Mouse (Mus musculus) CH12.LX (cell line): Measurements from ENCODE around the gene Hnrnpu. TPM values are rescaled to one million over a fixed set of nuclear protein-coding genes. Genes with fewer than 3 reads are reported as not detected.

Source experiments
- DNase-seq: peaks from one replicate; pipeline ENCODE4 v3.0.0-alpha.2; 2013; ENCODE audit errors: extremely low read depth
- H3K27ac ChIP-seq: 2 replicates; pipeline ENCODE4 v1.5.1; 2012; ENCODE audit warnings: low read depth, mild to moderate bottlenecking, control low read depth, moderate library complexity; ENCODE audit not compliant: insufficient read depth
- H3K27me3 ChIP-seq: replicated peaks from 2 replicates; pipeline ENCODE3; 2012; ENCODE audit warnings: inconsistent platforms
- H3K36me3 ChIP-seq, 2 experiments: replicated peaks in 1 of 2; 2 replicates each; pipeline versions ENCODE3 to v1.6.1; 2012; ENCODE audit warnings: inconsistent platforms in 1 of 2, low read length in 1 of 2, mild to moderate bottlenecking in 1 of 2, mixed read lengths in 1 of 2, moderate library complexity in 1 of 2; ENCODE audit not compliant: control insufficient read depth in 1 of 2, insufficient read depth in 1 of 2
- H3K4me1 ChIP-seq, 2 experiments: 2 replicates each; pipeline ENCODE4 v1.6.1; 2012; ENCODE audit warnings: inconsistent platforms in 1 of 2, moderate library complexity in 1 of 2; ENCODE audit not compliant: insufficient read depth in 2 of 2, control insufficient read depth in 1 of 2
- H3K4me2 ChIP-seq: 2 replicates; pipeline ENCODE4 v1.6.1; 2012; ENCODE audit warnings: low read depth, mild to moderate bottlenecking, control low read depth; ENCODE audit not compliant: poor library complexity, insufficient read depth, severe bottlenecking
- H3K4me3 ChIP-seq, 3 experiments: fragments of 150-350 bp in 1 of 3; sonication (generic) in 1 of 3; replicated peaks in 1 of 3; 2 replicates each; pipeline versions ENCODE3 to v1.5.1; 2011 to 2012; ENCODE audit warnings: low read depth in 2 of 3, low read length in 2 of 3, mild to moderate bottlenecking in 2 of 3, moderate library complexity in 2 of 3, control low read depth in 1 of 3, improper control_type of control experiment in 1 of 3, inconsistent platforms in 1 of 3, mixed read lengths in 1 of 3; ENCODE audit not compliant: poor library complexity in 1 of 3
- H3K79me2 ChIP-seq: replicated peaks from 2 replicates; pipeline ENCODE4 v1.6.1; 2012; ENCODE audit warnings: mild to moderate bottlenecking, moderate library complexity; ENCODE audit not compliant: control insufficient read depth, poor library complexity, insufficient read depth, severe bottlenecking; ENCODE audit errors: extremely low read depth
- H3K9ac ChIP-seq: 2 replicates; pipeline ENCODE4 v1.6.1; 2012; ENCODE audit warnings: low read depth, mild to moderate bottlenecking, control low read depth, moderate library complexity; ENCODE audit not compliant: insufficient read depth
- H3K9me3 ChIP-seq: replicated peaks from 2 replicates; pipeline ENCODE3; 2012; ENCODE audit warnings: low read length, inconsistent platforms, mixed read lengths
- BHLHE40 ChIP-seq: IDR thresholded peaks from 2 replicates; pipeline ENCODE4 v1.6.1; 2011; ENCODE audit warnings: mild to moderate bottlenecking, low read depth, low read length, improper control_type of control experiment
- CHD1 ChIP-seq: IDR thresholded peaks from 2 replicates; pipeline ENCODE4 v1.6.1; 2012; ENCODE audit warnings: low read depth, low read length, improper control_type of control experiment, inconsistent platforms
- CHD2 ChIP-seq: IDR thresholded peaks from 2 replicates; pipeline ENCODE4 v1.6.1; 2011; ENCODE audit warnings: low read length, improper control_type of control experiment
- CTCF ChIP-seq, 2 experiments: IDR thresholded peaks in 1 of 2; conservative IDR thresholded peaks in 1 of 2; 2 replicates each; pipeline ENCODE4 v1.5.1; 2011 to 2012; ENCODE audit warnings: low read depth in 2 of 2, low read length in 2 of 2, improper control_type of control experiment in 1 of 2, inconsistent platforms in 1 of 2, mild to moderate bottlenecking in 1 of 2, moderate library complexity in 1 of 2
- ETS1 ChIP-seq: conservative IDR thresholded peaks from 2 replicates; pipeline ENCODE4 v1.6.1; 2012; ENCODE audit warnings: low read depth, mild to moderate bottlenecking, inconsistent platforms, low read length, improper control_type of control experiment, moderate library complexity
- GABPA ChIP-seq: IDR thresholded peaks from 2 replicates; pipeline ENCODE4 v1.6.1; 2012; ENCODE audit warnings: low read depth, low read length, improper control_type of control experiment, inconsistent platforms; ENCODE audit not compliant: insufficient replicate concordance
- JUND ChIP-seq: conservative IDR thresholded peaks from 2 replicates; pipeline ENCODE4 v1.6.1; 2011; ENCODE audit warnings: low read depth, low read length, improper control_type of control experiment
- KAT2A ChIP-seq: IDR thresholded peaks from 2 replicates; pipeline ENCODE4 v1.6.1; 2012; ENCODE audit warnings: low read length, improper control_type of control experiment, inconsistent platforms; ENCODE audit not compliant: insufficient replicate concordance
- MAFK ChIP-seq: IDR thresholded peaks from 2 replicates; pipeline ENCODE4 v1.6.1; 2011; ENCODE audit warnings: low read length, improper control_type of control experiment; ENCODE audit not compliant: insufficient replicate concordance
- MXI1 ChIP-seq: IDR thresholded peaks from 2 replicates; pipeline ENCODE4 v1.6.1; 2011; ENCODE audit warnings: mild to moderate bottlenecking, low read depth, low read length, improper control_type of control experiment
- MYC ChIP-seq: IDR thresholded peaks from 2 replicates; pipeline ENCODE4 v1.6.1; 2011; ENCODE audit warnings: low read depth, mild to moderate bottlenecking, improper control_type of control experiment, low read length
- NELFE ChIP-seq: IDR thresholded peaks from 2 replicates; pipeline ENCODE4 v1.6.1; 2011; ENCODE audit warnings: low read depth, low read length, improper control_type of control experiment
- NRF1 ChIP-seq: IDR thresholded peaks from 2 replicates; pipeline ENCODE4 v1.6.1; 2014; ENCODE audit warnings: low read depth, mild to moderate bottlenecking, inconsistent platforms, low read length, improper control_type of control experiment, moderate library complexity
- PAX5 ChIP-seq: IDR thresholded peaks from 2 replicates; pipeline ENCODE4 v1.6.1; 2012; ENCODE audit warnings: low read length, inconsistent platforms, mixed read lengths
- POLR2A ChIP-seq: IDR thresholded peaks from 2 replicates; pipeline ENCODE4 v1.6.1; 2011; ENCODE audit warnings: low read depth, mild to moderate bottlenecking, improper control_type of control experiment, low read length
- POLR2AphosphoS2 ChIP-seq: IDR thresholded peaks from 2 replicates; pipeline ENCODE4 v1.6.1; 2011; ENCODE audit warnings: low read depth, low read length, improper control_type of control experiment
- RAD21 ChIP-seq: IDR thresholded peaks from 2 replicates; pipeline ENCODE4 v1.6.1; 2011; ENCODE audit warnings: low read depth, mild to moderate bottlenecking, low read length, improper control_type of control experiment, moderate library complexity
- RCOR1 ChIP-seq: conservative IDR thresholded peaks from 2 replicates; pipeline ENCODE4 v1.6.1; 2012; ENCODE audit warnings: low read depth, mild to moderate bottlenecking, inconsistent platforms, low read length, improper control_type of control experiment
- SIN3A ChIP-seq: IDR thresholded peaks from 2 replicates; pipeline ENCODE4 v1.6.1; 2012; ENCODE audit warnings: low read length, improper control_type of control experiment, inconsistent platforms
- SMC3 ChIP-seq: IDR thresholded peaks from 2 replicates; pipeline ENCODE4 v1.6.1; 2011; ENCODE audit warnings: low read depth, low read length, improper control_type of control experiment
- TBP ChIP-seq: conservative IDR thresholded peaks from 2 replicates; pipeline ENCODE4 v1.6.1; 2011; ENCODE audit warnings: low read depth, low read length, improper control_type of control experiment
- TCF12 ChIP-seq: IDR thresholded peaks from 2 replicates; pipeline ENCODE4 v1.6.1; 2014; ENCODE audit warnings: low read depth, mild to moderate bottlenecking, inconsistent platforms, low read length, improper control_type of control experiment
- USF1 ChIP-seq: IDR thresholded peaks from 2 replicates; pipeline ENCODE4 v1.6.1; 2014; ENCODE audit warnings: low read depth, mild to moderate bottlenecking, inconsistent platforms, low read length, improper control_type of control experiment
- ZC3H11A ChIP-seq: IDR thresholded peaks from 2 replicates; pipeline ENCODE4 v1.6.1; 2012; ENCODE audit warnings: low read depth, mild to moderate bottlenecking, inconsistent platforms, low read length, improper control_type of control experiment
- ZKSCAN1 ChIP-seq: IDR thresholded peaks from 2 replicates; pipeline ENCODE4 v1.6.1; 2012; ENCODE audit warnings: low read depth, inconsistent platforms, low read length, improper control_type of control experiment, borderline replicate concordance
- ZMIZ1 ChIP-seq: IDR thresholded peaks from 2 replicates; pipeline ENCODE4 v1.6.1; 2012; ENCODE audit warnings: low read depth, mild to moderate bottlenecking, inconsistent platforms, low read length, improper control_type of control experiment
- ZNF384 ChIP-seq: IDR thresholded peaks from 2 replicates; pipeline ENCODE4 v1.6.1; 2012; ENCODE audit warnings: low read depth, low read length, improper control_type of control experiment, inconsistent platforms
- dilution Hi-C: fragments of 300-500 bp; cut with MboI; formaldehyde crosslinking; loops from 2 replicates; pipeline ENCODE4 v1.14.3; 2020; ENCODE audit warnings: low sequenced_read_pairs; ENCODE audit not compliant: extremely low pct_unique_long_range_greater_than_20kb, extremely low pct_ligation_motif_present
- in situ Hi-C: fragments of 300-500 bp; cut with MboI; formaldehyde crosslinking; loops from 3 replicates; pipeline ENCODE4 v1.14.3; 2019; ENCODE audit warnings: low sequenced_read_pairs, low pct_ligation_motif_present, low pct_unique_long_range_greater_than_20kb, mixed read lengths
- polyA plus RNA-seq: library from polyadenylated mRNA; unstranded; fragments of >175 nt; gene quantifications from 2 replicates; pipeline ENCODE4 v1.2.1, GENCODE M21; 2012; ENCODE audit warnings: low read depth; ENCODE audit not compliant: insufficient read length
- total RNA-seq, 2 experiments: library from RNA; depleted of rRNA; stranded (reverse); fragments of 300-350 nt in 1 of 2; fragments of >200 nt in 1 of 2; gene quantifications; 2 replicates each; pipeline ENCODE4 v1.2.3; 2012 to 2014

The Hnrnpu gene
- total and polyA plus RNA-seq, 3 experiments, result 346 to 853 (median 359) TPM

- Histone ChIP-seq H3K27me3 (no peaks in the 10 kb centered on the region), H3K4me3 (no peak overlapping the region), H3K27ac (no peak overlapping the region), H3K9ac (no peak overlapping the region), H3K79me2 (peaks cover 3% of the 10 kb centered on the region; the same call in 1 of the 2 replicates), H3K9me3 (no peaks in the 10 kb centered on the region), H3K4me1 (peaks cover 9 to 36% of the 10 kb centered on the region in 2 experiments; a peak in 3 of 4 replicates), H3K4me2 (no peak overlapping the region), H3K36me3 (no peaks in the 10 kb centered on the region)
- dilution Hi-C loops (no loop called here), in situ Hi-C loops (no loop called here)
- DNase-seq, result no peak
- TF ChIP-seq POLR2A (no peak), ZKSCAN1 (no peak), CHD1 (no peak), NRF1 (no peak), GABPA (no peak), MAFK (no peak), TBP (no peak), NELFE (no peak), CTCF (conservative IDR thresholded peaks at IDR 0.05 in 1 of 2, IDR thresholded peaks at IDR 0.05 in 1 of 2; ENCODE audit: low read depth in 2 of 2, low read length in 2 of 2) (no peak)
Measured at GRCm38 (mm10) chr1:178372681-178373080, 35.1 kb upstream of the Hnrnpu start.

- Histone ChIP-seq H3K27ac (peak overlapping the region; percentile 6; the same call in 1 of the 2 replicates), H3K27me3 (no peaks in the 10 kb centered on the region), H3K79me2 (peaks cover 3% of the 10 kb centered on the region; the same call in 1 of the 2 replicates), H3K4me3 (peak overlapping the region; percentile 60 to 71 (median 65)), H3K36me3 (no peaks in the 10 kb centered on the region), H3K9ac (peak overlapping the region; percentile 79), H3K9me3 (no peaks in the 10 kb centered on the region)
- DNase-seq, result peak; percentile 65
- in situ Hi-C loops, result no loop called here
- TF ChIP-seq ZMIZ1, result no peak
- peak; percentile 61 for TF ChIP-seq MXI1
- 0 out of 2 replicates have a peak, but pooled peaks have one; percentile 8 for TF ChIP-seq MYC
- TF ChIP-seq CHD1, result 0 out of 2 replicates have a peak, but pooled peaks have one; percentile 33
- no peak for TF ChIP-seq ETS1
- TF ChIP-seq KAT2A, result no peak
- no peak for TF ChIP-seq GABPA
- no peak for TF ChIP-seq ZNF384
- TF ChIP-seq ZC3H11A, result no peak
- TF ChIP-seq MAFK, result no peak
- peak; percentile 74 for TF ChIP-seq CHD2
- TF ChIP-seq SMC3, result no peak
- TF ChIP-seq POLR2AphosphoS2, result no peak
- no peak for TF ChIP-seq BHLHE40
- TF ChIP-seq POLR2A, result no peak
- no peak for TF ChIP-seq USF1
- TF ChIP-seq RCOR1, result no peak
- no peak for TF ChIP-seq PAX5
- TF ChIP-seq RAD21, result no peak
- no peak for TF ChIP-seq JUND
- peak; percentile 51; the same call in 1 of the 2 replicates for TF ChIP-seq TBP
- peak; percentile 3; the same call in 1 of the 2 replicates for TF ChIP-seq TCF12
- no peak for TF ChIP-seq ZKSCAN1
- TF ChIP-seq NELFE, result no peak; the same call in 1 of the 2 replicates
- TF ChIP-seq SIN3A, result no peak; the same call in 1 of the 2 replicates
- TF ChIP-seq, all 38 proteins: peak for 6
- Histone ChIP-seq H3K4me1 (peaks cover 9 to 25% of the 10 kb centered on the region in 2 experiments; a peak in 3 of 4 replicates), H3K4me2 (peak overlapping the region; percentile 63)
- dilution Hi-C loops, result no loop called here
Measured at GRCm38 (mm10) chr1:178369272-178369651, 31.7 kb upstream of the Hnrnpu start.
